Mouse (Mus musculus): Measurements from ENCODE around the gene Cisd3. TPM values are rescaled to one million over a fixed set of nuclear protein-coding genes. Genes with fewer than 3 reads are reported as not detected.
"Not testable (repeated sequence)": the region's sequence is repeated elsewhere in the genome, so short reads cannot be mapped to it uniquely, and the experiment has no call there.

Cisd3 gene
- polyA plus RNA-seq, 1 experiment from 2014 or later, result 11.8 TPM

- H3K27ac ChIP-seq (replicated peaks; ENCODE audit: low read depth, low read length), result peak overlapping the region; percentile 97
- H3K9ac ChIP-seq (replicated peaks; ENCODE audit: low read length), result peak overlapping the region; percentile 87
- ATAC-seq (replicated peaks; ENCODE audit: insufficient number of reproducible peaks, low FRiP score, low TSS enrichment, low read depth), result no peak
- H3K27me3 ChIP-seq (ENCODE audit: control insufficient read depth, insufficient read depth, low read length), result no peaks in the 10 kb centered on the region
- peak overlapping the region; percentile 94 for H3K4me2 ChIP-seq (ENCODE audit: low read depth, low read length)
- no peaks in the 10 kb centered on the region for H3K36me3 ChIP-seq (replicated peaks; ENCODE audit: control insufficient read depth, insufficient read depth, low read depth, low read length)
- H3K4me1 ChIP-seq (ENCODE audit: control insufficient read depth, insufficient read depth, low read length), result peaks cover 10% of the 10 kb centered on the region
- DNase-seq (ENCODE audit: low spot score), result peak; percentile 61
- peak overlapping the region; percentile 87 for H3K4me3 ChIP-seq (ENCODE audit: low read depth, low read length)
- 18% methylated on average over 30 of the region's 30 CpGs for WGBS
- no peaks in the 10 kb centered on the region for H3K9me3 ChIP-seq (replicated peaks; ENCODE audit: control insufficient read depth, low read length)
Observed at GRCm38 (mm10) chr11:97700746-97701580, 15.3 kb downstream of the Cisd3 start.

- Histone ChIP-seq H3K4me2 (ENCODE audit: low read depth, low read length) (peak overlapping the region; percentile 94; the same call in 1 of the 2 replicates), H3K9me3 (replicated peaks; ENCODE audit: control insufficient read depth, low read length) (no peaks in the 10 kb centered on the region), H3K27ac (replicated peaks; ENCODE audit: low read depth, low read length) (no peak overlapping the region), H3K9ac (replicated peaks; ENCODE audit: low read length) (no peak overlapping the region), H3K36me3 (replicated peaks; ENCODE audit: control insufficient read depth, insufficient read depth, low read depth, low read length) (no peaks in the 10 kb centered on the region), H3K4me3 (ENCODE audit: low read depth, low read length) (peak overlapping the region; percentile 68; the same call in 1 of the 2 replicates), H3K27me3 (ENCODE audit: control insufficient read depth, insufficient read depth, low read length) (no peaks in the 10 kb centered on the region), H3K4me1 (ENCODE audit: control insufficient read depth, insufficient read depth, low read length) (peaks cover 8% of the 10 kb centered on the region)
- 58% methylated on average over 15 of the region's 15 CpGs for WGBS
- no peak for ATAC-seq (replicated peaks; ENCODE audit: insufficient number of reproducible peaks, low FRiP score, low TSS enrichment, low read depth)
- DNase-seq (ENCODE audit: low spot score), result no peak
Observed at GRCm38 (mm10) chr11:97701581-97702392, 16.2 kb downstream of the Cisd3 start.

GRCm38 (mm10) chr11:97702393-97702745 lies 16.7 kb downstream of the Cisd3 start:
- under 1% methylated on average over 24 of the region's 24 CpGs for WGBS
- Histone ChIP-seq H3K36me3 (replicated peaks; ENCODE audit: control insufficient read depth, insufficient read depth, low read depth, low read length) (no peaks in the 10 kb centered on the region; the same call in 1 of the 2 replicates), H3K4me3 (ENCODE audit: low read depth, low read length) (peak overlapping the region; percentile 68), H3K9ac (replicated peaks; ENCODE audit: low read length) (peak overlapping the region; percentile 58), H3K4me1 (ENCODE audit: control insufficient read depth, insufficient read depth, low read length) (peaks cover 8% of the 10 kb centered on the region), H3K27me3 (ENCODE audit: control insufficient read depth, insufficient read depth, low read length) (no peaks in the 10 kb centered on the region), H3K4me2 (ENCODE audit: low read depth, low read length) (peak overlapping the region; percentile 75), H3K9me3 (replicated peaks; ENCODE audit: control insufficient read depth, low read length) (no peaks in the 10 kb centered on the region), H3K27ac (replicated peaks; ENCODE audit: low read depth, low read length) (peak overlapping the region; percentile 54; the same call in 1 of the 2 replicates)
- ATAC-seq (replicated peaks; ENCODE audit: insufficient number of reproducible peaks, low FRiP score, low TSS enrichment, low read depth) (no peak), DNase-seq (ENCODE audit: low spot score) (peak; percentile 89)

GRCm38 (mm10) chr11:97703039-97703826 lies 17.6 kb downstream of the Cisd3 start, which contains the start of gene Psmb3:
Psmb3 (plus strand) TSS chr11:97703399.
- ATAC-seq (replicated peaks; ENCODE audit: insufficient number of reproducible peaks, low FRiP score, low TSS enrichment, low read depth) (peak; percentile 83), DNase-seq (ENCODE audit: low spot score) (peak; percentile 100)
- WGBS, result under 1% methylated on average over 35 of the region's 35 CpGs
- Histone ChIP-seq H3K36me3 (replicated peaks; ENCODE audit: control insufficient read depth, insufficient read depth, low read depth, low read length) (no peaks in the 10 kb centered on the region; the same call in 1 of the 2 replicates), H3K9me3 (replicated peaks; ENCODE audit: control insufficient read depth, low read length) (no peaks in the 10 kb centered on the region), H3K4me1 (ENCODE audit: control insufficient read depth, insufficient read depth, low read length) (peaks cover 4% of the 10 kb centered on the region), H3K27me3 (ENCODE audit: control insufficient read depth, insufficient read depth, low read length) (no peaks in the 10 kb centered on the region), H3K4me3 (ENCODE audit: low read depth, low read length) (peak within 1 kb of the TSS; percentile 74), H3K9ac (replicated peaks; ENCODE audit: low read length) (peak within 1 kb of the TSS; percentile 70), H3K27ac (replicated peaks; ENCODE audit: low read depth, low read length) (peak within 1 kb of the TSS; percentile 54; the same call in 1 of the 2 replicates), H3K4me2 (ENCODE audit: low read depth, low read length) (peak within 1 kb of the TSS; percentile 75)

GRCm38 (mm10) chr11:97710067-97710466 lies 24.4 kb downstream of the Cisd3 start:
- not testable (repeated sequence) for H3K27me3 ChIP-seq (ENCODE audit: control insufficient read depth, insufficient read depth, low read length); H3K36me3 ChIP-seq (replicated peaks; ENCODE audit: control insufficient read depth, insufficient read depth, low read depth, low read length)

GRCm38 (mm10) chr11:97711200-97711900 lies 25.7 kb downstream of the Cisd3 start:
- no peaks in the 10 kb centered on the region for H3K9me3 ChIP-seq (replicated peaks; ENCODE audit: control insufficient read depth, low read length)
- DNase-seq (ENCODE audit: low spot score), result no peak
- H3K27ac ChIP-seq (replicated peaks; ENCODE audit: low read depth, low read length), result no peak overlapping the region
- H3K4me1 ChIP-seq (ENCODE audit: control insufficient read depth, insufficient read depth, low read length), result no peaks in the 10 kb centered on the region
- no peak overlapping the region for H3K9ac ChIP-seq (replicated peaks; ENCODE audit: low read length)
- no peak for ATAC-seq (replicated peaks; ENCODE audit: insufficient number of reproducible peaks, low FRiP score, low TSS enrichment, low read depth)
- no peaks in the 10 kb centered on the region for H3K27me3 ChIP-seq (ENCODE audit: control insufficient read depth, insufficient read depth, low read length)
- peaks cover 8% of the 10 kb centered on the region; the same call in 1 of the 2 replicates for H3K36me3 ChIP-seq (replicated peaks; ENCODE audit: control insufficient read depth, insufficient read depth, low read depth, low read length)
- 88% methylated on average over 13 of the region's 13 CpGs for WGBS
- H3K4me3 ChIP-seq (ENCODE audit: low read depth, low read length), result no peak overlapping the region
- H3K4me2 ChIP-seq (ENCODE audit: low read depth, low read length), result no peak overlapping the region

More at GRCm38 (mm10) chr11:97710067-97710466, 24.4 kb downstream of the Cisd3 start:
- H3K4me1 ChIP-seq (ENCODE audit: control insufficient read depth, insufficient read depth, low read length); H3K27ac ChIP-seq (replicated peaks; ENCODE audit: low read depth, low read length); ATAC-seq (replicated peaks; ENCODE audit: insufficient number of reproducible peaks, low FRiP score, low TSS enrichment, low read depth); H3K9me3 ChIP-seq (replicated peaks; ENCODE audit: control insufficient read depth, low read length); DNase-seq (ENCODE audit: low spot score); H3K9ac ChIP-seq (replicated peaks; ENCODE audit: low read length); H3K4me2 ChIP-seq (ENCODE audit: low read depth, low read length); H3K4me3 ChIP-seq (ENCODE audit: low read depth, low read length): not testable (repeated sequence)
- 84% methylated on average over 2 of the region's 2 CpGs for WGBS

- no peak overlapping the region for H3K27ac ChIP-seq (replicated peaks; ENCODE audit: low read depth, low read length)
- 96% methylated on average over 15 of the region's 15 CpGs for WGBS
- H3K4me2 ChIP-seq (ENCODE audit: low read depth, low read length), result no peak overlapping the region
- H3K9me3 ChIP-seq (replicated peaks; ENCODE audit: control insufficient read depth, low read length), result no peaks in the 10 kb centered on the region
- no peaks in the 10 kb centered on the region for H3K27me3 ChIP-seq (ENCODE audit: control insufficient read depth, insufficient read depth, low read length)
- no peaks in the 10 kb centered on the region for H3K4me1 ChIP-seq (ENCODE audit: control insufficient read depth, insufficient read depth, low read length)
- DNase-seq (ENCODE audit: low spot score) (no peak), ATAC-seq (replicated peaks; ENCODE audit: insufficient number of reproducible peaks, low FRiP score, low TSS enrichment, low read depth) (no peak)
- no peak overlapping the region for H3K9ac ChIP-seq (replicated peaks; ENCODE audit: low read length)
- no peak overlapping the region for H3K4me3 ChIP-seq (ENCODE audit: low read depth, low read length)
- peaks cover 8% of the 10 kb centered on the region; the same call in 1 of the 2 replicates for H3K36me3 ChIP-seq (replicated peaks; ENCODE audit: control insufficient read depth, insufficient read depth, low read depth, low read length)
Observed at GRCm38 (mm10) chr11:97712286-97712685, 26.7 kb downstream of the Cisd3 start.

All from embryonic facial prominence, embryonic 11.5 days (tissue).